Mouse (Mus musculus) kidney, adult 11 months (tissue): ENCODE measurements around the gene Clec2l.

Source experiments
- DNase-seq: peaks from one replicate; pipeline ENCODE4 v3.0.0; 2022

The Clec2l gene

GRCm38 (mm10) chr6:38721361-38721760 lies 58.5 kb downstream of the Clec2l start:
- DNase-seq: no peak

GRCm38 (mm10) chr6:38725515-38725914 lies 62.6 kb downstream of the Clec2l start:
- DNase-seq: no peak
